Mouse (Mus musculus) frontal cortex, adult (tissue): ENCODE measurements at regions not wholly inside any gene's neighbourhood (a gene's known extent, or its start where the extent isn't known, plus 50 kb on each side); places are given as distances from the start of the nearest gene placed in this dataset.

Experiments
- ATAC-seq: cut with Nextera tagmentation; 2 replicates; pipeline ENCODE4 v1.9.2; 2017; ENCODE audit warnings: mild to moderate bottlenecking, moderate library complexity, mixed read lengths; ENCODE audit not compliant: low TSS enrichment

DNA sequence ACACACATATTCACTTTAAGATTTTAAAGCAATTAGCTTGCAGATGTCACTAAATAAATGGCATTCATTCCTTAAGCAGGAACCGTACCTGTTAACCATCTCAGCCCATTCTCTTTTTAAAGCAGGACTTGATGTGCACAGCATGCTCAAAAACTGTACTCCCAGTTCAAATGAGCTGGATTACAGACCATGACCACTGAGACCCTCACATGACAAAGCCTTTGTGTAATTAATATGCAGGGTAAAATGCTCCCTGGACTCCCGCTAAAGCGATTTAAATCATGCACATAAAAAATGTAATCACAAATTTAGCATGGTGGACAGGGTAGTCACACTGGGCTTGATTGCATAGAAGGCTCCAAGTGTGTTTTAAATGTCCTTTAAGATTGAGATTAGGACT, 547.2 kb downstream of the Nr4a2 start:
- ATAC-seq, result no peak

DNA sequence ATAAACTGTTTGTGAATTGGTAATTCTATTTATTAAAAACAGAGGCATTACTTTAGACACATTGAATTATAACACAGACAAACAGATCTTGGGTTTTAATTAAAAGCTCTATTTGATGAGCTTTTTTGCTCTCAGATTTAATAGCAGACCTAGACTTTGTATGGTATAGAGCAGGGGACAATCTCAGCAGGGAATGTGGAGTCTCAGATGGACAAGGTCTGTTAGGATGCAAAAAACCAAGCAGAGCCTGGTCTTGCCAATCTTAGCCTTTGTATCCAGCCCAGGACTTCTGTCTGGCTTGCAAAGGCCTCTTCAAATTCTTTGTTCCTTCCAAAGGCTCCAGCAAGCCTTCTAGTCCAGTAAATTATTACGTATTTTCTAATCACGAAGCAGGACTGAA, 551.0 kb downstream of the Nr4a2 start:
- ATAC-seq, result no peak

DNA sequence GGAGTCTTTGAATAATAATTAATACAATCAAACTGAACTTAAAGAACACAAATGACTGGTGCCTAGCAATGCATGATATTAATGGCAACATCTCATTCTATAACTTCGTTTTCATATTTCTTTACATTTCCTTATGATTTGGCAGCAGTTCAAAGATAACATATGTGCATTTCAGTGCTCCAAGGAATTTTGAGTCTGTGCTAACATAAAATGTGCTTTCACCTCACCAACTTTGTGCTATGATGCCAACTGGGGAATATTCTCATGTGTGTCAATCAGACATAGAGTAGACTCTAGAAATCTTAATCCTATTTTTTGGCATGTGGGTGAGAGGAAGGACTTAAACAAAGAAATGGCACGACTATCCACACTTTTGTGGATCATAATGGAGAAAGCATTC, 562.5 kb downstream of the Nr4a2 start:
- peak; percentile 91 for ATAC-seq

DNA sequence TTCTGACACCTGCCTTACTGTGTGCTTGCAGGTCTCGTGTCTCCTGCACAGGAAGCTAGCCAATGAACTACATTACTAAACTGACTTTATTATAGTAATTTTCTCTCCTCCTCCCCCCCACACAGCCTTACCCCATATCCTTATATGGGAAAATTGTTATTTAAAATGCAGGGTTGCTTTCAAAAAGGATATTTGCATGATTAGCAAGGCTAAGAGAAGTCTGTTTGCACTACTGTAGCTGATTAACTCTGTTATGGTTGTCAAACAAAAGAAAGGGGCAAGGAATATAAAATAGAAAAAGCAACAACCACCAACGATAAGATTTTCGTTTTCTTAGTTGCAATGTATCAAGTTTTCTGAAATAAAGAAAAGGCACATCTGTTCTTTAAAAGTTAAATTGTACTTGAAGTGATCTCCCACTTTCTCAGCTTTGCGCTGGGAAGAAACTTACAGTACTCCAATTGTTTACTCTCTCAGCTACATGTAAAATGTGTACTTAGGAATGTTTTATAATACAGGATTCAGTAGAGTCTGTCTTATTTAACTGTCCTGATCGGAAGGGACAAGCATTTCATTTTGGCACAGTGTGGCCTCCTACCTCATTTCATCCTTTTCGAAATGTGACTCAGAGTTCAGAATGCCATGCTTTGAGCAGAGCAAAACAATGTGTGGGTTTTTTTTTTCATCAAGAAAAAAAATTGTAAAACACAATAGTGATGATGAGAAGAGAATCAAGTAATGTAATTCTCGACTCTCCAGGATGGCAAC, 571.4 kb downstream of the Nr4a2 start:
- ATAC-seq, result no peak

DNA sequence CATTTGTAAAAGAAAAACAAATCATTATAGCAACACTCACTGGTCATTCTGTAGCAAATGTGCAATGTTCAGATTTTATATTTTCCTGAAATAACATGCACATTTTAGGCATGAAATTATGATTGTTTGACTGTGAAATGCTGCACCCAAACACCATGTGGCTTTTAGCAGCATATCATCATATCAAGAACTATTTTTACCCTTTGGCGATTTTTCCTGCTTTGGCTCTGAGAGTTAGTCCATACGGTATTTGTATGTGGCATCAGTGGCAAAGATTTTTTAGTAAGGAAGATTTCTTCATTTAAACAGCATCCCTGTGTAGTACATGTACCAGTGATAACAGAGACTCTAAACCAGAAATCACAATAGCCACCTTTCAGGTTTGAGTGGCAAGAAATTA, 573.6 kb downstream of the Nr4a2 start:
- no peak for ATAC-seq

DNA sequence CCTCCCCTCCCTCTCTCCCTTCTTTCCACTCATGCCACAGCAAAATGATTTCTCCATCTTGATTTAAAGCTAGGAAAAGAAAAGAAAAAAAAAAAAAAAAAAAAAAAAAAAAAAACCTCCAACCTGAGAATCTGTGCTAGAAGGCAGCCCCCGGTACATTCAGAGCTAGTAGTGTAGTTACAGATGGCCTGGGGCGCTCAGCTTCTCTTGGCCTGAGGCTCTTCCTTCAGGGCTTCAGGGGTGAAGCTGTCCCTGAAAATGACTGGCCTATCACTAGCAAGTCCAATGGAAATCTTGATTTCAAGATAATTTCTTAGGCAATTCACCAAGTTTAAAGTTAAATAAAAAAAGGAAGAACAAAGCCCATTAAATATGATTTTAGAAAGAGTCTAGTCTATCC, 583.1 kb downstream of the Nr4a2 start:
- no peak for ATAC-seq

GRCm38 (mm10) chr2:56539828-56540227, 584.0 kb downstream of the Nr4a2 start:
- ATAC-seq, result no peak

DNA sequence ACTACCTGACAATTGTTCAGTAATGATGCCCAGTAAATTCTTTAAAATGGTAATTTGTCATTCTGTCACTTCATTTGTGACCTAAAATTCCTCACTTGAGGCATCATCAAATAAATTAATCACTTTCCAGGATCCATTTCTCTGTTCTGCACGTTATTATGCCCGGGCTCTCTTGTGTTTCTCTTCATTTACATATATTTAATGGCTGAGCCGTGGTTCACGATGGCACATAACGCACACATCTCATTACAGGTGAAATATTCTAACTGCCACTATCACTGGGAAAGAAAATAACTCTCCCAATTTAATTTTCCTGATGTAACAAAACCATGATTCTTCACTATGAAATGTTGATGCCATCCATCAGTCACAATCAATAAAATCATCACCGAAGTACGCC, 604.4 kb downstream of the Nr4a2 start:
- no peak for ATAC-seq
